Mouse (Mus musculus): ENCODE measurements around the gene Popdc2. TPM values are rescaled to one million over a fixed set of nuclear protein-coding genes. Genes with fewer than 3 reads are reported as not detected.

The Popdc2 gene
- total RNA-seq, 2 experiments from 2014 or later, result 764 to 831 TPM

DNA sequence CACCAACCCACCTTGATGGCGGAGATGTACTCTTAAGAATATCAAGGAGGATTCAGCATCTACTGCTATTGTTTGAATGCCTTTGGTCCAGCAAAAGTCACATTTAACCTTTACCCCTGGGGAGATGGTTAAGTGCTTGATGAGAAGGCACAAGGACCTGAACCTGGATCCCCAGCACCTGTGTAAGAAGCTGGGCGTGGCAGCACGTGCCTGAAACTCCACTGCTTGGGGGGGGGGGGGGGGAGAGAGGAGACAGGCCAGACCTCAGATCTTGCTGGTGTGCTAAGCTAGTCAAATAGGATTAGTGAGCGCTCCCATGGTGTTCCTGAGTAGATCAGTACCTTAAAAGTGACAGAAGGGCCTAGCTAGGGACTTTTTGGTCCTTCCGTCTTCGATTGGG lies 39.5 kb downstream of the Popdc2 start:
- DNase-seq, result no peak

DNA sequence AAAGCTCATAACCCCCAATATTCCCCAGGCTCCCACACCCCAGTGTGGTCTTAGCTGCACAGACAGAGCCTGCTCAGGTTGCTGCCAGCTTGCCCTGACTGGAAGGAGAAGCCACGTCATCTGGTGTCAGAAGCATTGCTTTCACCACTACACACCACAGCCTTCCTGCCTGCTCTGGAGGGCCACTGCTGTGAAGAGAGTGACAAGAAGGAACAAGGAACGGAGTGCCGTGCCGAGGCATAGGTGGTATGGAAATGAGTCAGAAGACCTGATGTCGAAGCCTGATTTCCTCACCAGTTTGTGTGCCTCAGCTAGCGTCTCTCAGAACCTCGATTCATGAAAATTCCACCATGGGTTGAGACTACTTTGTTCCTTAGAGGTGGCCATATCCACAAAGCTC lies 41.6 kb downstream of the Popdc2 start:
- no peak for DNase-seq

DNA sequence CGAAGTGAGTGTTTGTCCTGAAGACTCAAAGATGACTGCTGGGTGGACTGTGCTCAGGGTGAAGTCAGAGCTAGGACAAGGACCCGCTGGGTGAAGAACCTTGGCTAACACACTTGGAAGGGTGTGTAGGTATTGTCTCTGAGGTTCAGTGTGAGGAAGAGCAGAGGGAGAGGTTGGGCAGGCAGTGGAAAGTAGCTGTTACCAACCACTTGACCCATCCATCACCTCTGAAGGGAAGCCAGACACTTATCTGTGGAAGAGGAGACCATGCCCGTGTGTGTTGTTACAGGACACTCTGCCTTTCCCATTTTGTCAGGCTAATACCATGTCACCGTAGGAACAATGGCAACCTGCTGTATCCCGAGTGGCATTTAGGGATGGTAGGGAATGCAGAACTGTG lies 44.3 kb downstream of the Popdc2 start:
- DNase-seq, result no peak

DNA sequence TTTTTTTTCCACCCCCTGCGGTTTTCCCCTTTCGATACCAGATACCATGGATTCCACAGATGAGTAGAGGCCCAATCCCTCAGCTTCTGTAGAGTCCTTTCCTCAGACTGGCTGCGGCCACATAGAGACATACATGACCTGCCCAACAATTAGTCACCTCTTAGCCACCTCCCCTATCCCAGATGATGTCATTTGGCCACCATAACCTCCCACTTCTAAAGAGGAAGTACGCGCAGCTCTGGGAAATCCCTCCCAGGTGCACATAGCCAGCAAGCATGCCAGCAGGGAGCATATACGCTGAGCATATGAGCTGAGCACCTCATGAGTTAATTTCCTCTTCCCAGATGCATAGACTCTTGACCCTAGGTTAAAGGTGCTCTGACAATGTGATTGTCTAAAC lies 44.7 kb downstream of the Popdc2 start:
- DNase-seq, result no peak

DNA sequence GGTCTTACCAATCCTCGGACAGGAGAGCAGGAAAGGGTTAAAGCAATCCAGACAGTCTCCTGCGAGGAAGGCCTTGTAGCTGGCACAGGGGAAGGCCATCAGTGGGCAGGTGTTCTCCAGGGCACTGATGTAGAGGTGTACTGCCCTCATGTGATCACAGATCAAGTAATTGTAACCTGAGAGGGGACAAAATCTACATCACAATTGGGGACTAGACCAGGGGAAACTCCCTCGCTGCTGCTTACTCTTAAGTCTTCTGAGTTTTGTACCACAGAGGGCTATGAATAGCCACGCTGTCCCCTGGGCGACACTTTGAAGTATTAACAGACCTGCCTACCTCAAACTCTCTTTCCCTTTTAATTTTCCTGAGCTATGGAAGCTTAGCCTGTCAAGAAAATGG lies 45.6 kb downstream of the Popdc2 start:
- DNase-seq, result no peak

DNA sequence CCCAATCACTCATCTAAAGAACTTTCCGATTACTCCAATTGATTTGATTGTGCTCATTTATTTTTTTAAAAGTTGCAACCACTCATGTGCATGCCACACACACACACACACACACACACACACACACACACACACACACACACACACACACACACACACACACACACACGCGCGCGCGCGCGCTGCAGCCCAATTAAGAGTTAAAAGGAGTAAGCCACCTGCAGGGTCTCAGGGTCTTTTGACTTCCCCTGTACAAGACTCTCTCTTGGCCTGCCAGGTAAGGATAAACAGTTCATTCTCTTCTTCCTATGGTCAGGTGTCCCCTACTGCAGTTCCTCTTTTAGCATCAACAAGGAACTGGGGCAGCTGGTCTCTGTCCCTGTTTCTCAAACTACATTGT lies 46.4 kb downstream of the Popdc2 start:
- no peak for DNase-seq

DNA sequence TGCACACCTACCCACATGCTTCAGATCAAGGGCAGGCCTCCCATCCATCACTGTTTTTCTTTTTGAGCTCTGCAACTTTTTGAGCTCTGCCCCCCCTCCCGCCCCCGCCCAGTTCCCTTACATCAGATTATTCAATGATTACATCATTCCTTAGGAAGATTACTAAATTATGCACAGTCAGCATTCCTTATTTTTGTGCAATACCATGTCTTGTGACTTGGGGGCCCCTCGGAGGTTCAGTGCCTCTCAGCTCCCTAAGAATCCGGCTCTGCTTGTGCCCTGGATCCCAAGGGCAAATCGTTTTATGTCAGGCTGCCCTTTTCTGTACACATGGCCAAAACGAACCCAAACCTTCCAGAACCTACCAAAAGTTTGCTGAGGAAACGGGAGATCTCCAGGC lies 52.9 kb downstream of the Popdc2 start:
- DNase-seq, result no peak

DNA sequence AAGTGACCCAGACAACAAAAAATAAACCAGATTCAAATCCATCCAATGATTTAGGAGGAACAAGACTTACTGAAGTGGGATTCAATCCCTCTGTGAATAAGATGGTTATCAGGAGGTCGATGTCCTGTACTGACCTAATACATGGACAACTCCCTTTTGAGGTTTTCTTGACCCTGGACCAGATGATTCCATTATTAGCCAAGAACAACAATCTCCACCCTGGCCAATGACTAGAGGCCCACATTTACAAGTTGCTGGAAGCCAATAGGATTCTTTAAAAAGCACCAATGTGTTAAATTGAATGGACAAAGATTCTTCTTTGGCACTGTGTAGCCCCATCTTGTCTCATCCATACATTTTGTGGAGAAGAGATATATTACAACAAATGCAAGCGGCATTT lies 63.4 kb downstream of the Popdc2 start:
- DNase-seq, result no peak

DNA sequence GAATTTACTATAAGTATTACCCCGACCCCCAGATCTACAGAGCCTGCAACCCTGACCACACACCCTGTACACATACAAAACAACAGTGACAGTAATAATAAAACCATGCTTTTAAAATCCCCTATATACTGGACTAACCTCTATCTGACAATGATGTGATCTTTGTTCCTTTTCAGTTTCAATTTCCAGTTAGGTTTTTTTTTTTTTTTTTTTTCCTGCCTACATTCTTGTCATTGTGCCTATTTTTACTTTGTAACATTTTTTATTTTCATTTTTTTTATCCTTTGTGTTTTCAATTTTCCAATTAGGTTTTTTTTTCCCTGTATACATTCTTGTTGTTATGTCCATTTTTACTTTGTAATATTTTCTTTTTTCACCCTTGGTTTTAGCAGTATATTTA lies 63.8 kb downstream of the Popdc2 start:
- DNase-seq, result no peak

Other genes starting within 250 kb of the Popdc2 start
- gene Nr1i2, start 67.4 kb upstream of the Popdc2 start, total RNA-seq (2021), result not detected
- gene Maats1, start 20.1 kb upstream of the Popdc2 start, total RNA-seq (2021), result under 1 TPM in 1 of 2 experiments, not detected in 1; 0.09 TPM
- gene Cox17, start 15.2 kb upstream of the Popdc2 start, total RNA-seq (2021), result 100 to 1,000 TPM; 203 to 222 TPM
- gene Gm21987, start 15.2 kb upstream of the Popdc2 start, total RNA-seq (2021), result 1 to 10 TPM; 1.1 to 1.6 TPM
- 1 to 10 TPM; 5.8 to 5.9 TPM for gene Pla1a, start 70.9 kb downstream of the Popdc2 start, total RNA-seq (2021)
- 10 to 100 TPM; 34.1 to 35.3 TPM for gene Adprh, start 90.5 kb downstream of the Popdc2 start, total RNA-seq (2021)
- under 1 TPM; 0.26 to 0.27 TPM for gene Cd80, start 93.4 kb downstream of the Popdc2 start, total RNA-seq (2021)
- gene Timmdc1, start 160.5 kb downstream of the Popdc2 start, total RNA-seq (2021), result 10 to 100 TPM; 56.8 to 58.2 TPM
- 10 to 100 TPM; 14.0 to 15.4 TPM for gene Poglut1, start 188.0 kb downstream of the Popdc2 start, total RNA-seq (2021)
- 10 to 100 TPM; 31.2 to 33.6 TPM for gene Tmem39a, start 196.5 kb downstream of the Popdc2 start, total RNA-seq (2021)